Mouse (Mus musculus) myocyte (in vitro differentiated cells): ENCODE data around the gene Impdh1.

ENCODE experiments used
- E2F4 ChIP-seq: IDR thresholded peaks from one replicate; pipeline ENCODE4 v1.6.1; 2011; ENCODE audit warnings: mild to moderate bottlenecking, control low read depth, moderate library complexity; ENCODE audit not compliant: insufficient read depth
- MAX ChIP-seq: IDR thresholded peaks from one replicate; pipeline ENCODE4 v1.6.1; 2011; ENCODE audit warnings: low read depth, mild to moderate bottlenecking, control low read depth
- POLR2A ChIP-seq: IDR thresholded peaks from one replicate; pipeline ENCODE4 v1.6.1; 2011; ENCODE audit warnings: low read depth, mild to moderate bottlenecking, control low read depth, moderate library complexity; ENCODE audit not compliant: insufficient read length
- USF1 ChIP-seq: IDR thresholded peaks from one replicate; pipeline ENCODE4 v1.6.1; 2011; ENCODE audit warnings: low read depth, mild to moderate bottlenecking, control low read depth, moderate library complexity

- TF ChIP-seq USF1 (no peak), MAX (no peak), POLR2A (no peak), E2F4 (no peak)
These were observed 16.2 kb upstream of the Impdh1 start for GRCm38 (mm10) chr6:29232321-29232720.
